Mouse (Mus musculus) testis, postnatal 14 days (tissue): ENCODE results near the gene Tcaf2.

ENCODE experiments used
- DNase-seq: peaks from one replicate; pipeline ENCODE4 v3.0.0; 2021; ENCODE audit warnings: low spot score

Gene Tcaf2

GRCm38 (mm10) chr6:42644912-42645549 is at the start of gene Tcaf2:
Tcaf2 (minus strand) TSS chr6:42645254.
- DNase-seq, result peak; percentile 81

GRCm38 (mm10) chr6:42692517-42693190 is 47.6 kb upstream of the Tcaf2 start:
- DNase-seq, result peak; percentile 73

- DNase-seq, result peak; percentile 64
Measured at GRCm38 (mm10) chr6:42692154-42692516, 47.1 kb upstream of the Tcaf2 start.

- DNase-seq, result no peak
Measured at GRCm38 (mm10) chr6:42689761-42690160, 44.7 kb upstream of the Tcaf2 start.

- DNase-seq, result no peak
Measured at GRCm38 (mm10) chr6:42687907-42688306, 42.9 kb upstream of the Tcaf2 start.

GRCm38 (mm10) chr6:42680077-42680476 is 35.0 kb upstream of the Tcaf2 start:
- no peak for DNase-seq

GRCm38 (mm10) chr6:42676011-42676410 is 31.0 kb upstream of the Tcaf2 start:
- no peak for DNase-seq

GRCm38 (mm10) chr6:42671767-42672166 is 26.7 kb upstream of the Tcaf2 start:
- DNase-seq, result no peak

GRCm38 (mm10) chr6:42667722-42668121 is 22.7 kb upstream of the Tcaf2 start:
- no peak for DNase-seq

- DNase-seq, result no peak
Measured at GRCm38 (mm10) chr6:42661739-42662138, 16.7 kb upstream of the Tcaf2 start.

GRCm38 (mm10) chr6:42634393-42634792 is 10.7 kb downstream of the Tcaf2 start:
- DNase-seq, result no peak

- DNase-seq, result no peak
Measured at GRCm38 (mm10) chr6:42631395-42631794, 13.7 kb downstream of the Tcaf2 start.

GRCm38 (mm10) chr6:42616904-42617303 is 28.1 kb downstream of the Tcaf2 start:
- DNase-seq, result no peak

GRCm38 (mm10) chr6:42612218-42612617 is 32.8 kb downstream of the Tcaf2 start:
- no peak for DNase-seq

GRCm38 (mm10) chr6:42610954-42611522 is 34.0 kb downstream of the Tcaf2 start:
- no peak for DNase-seq

- DNase-seq, result no peak
Measured at GRCm38 (mm10) chr6:42597592-42597991, 47.5 kb downstream of the Tcaf2 start, which contains the start of gene Tcaf3. Tcaf3 (minus strand) TSS chr6:42597692.

GRCm38 (mm10) chr6:42593138-42593882 is 51.7 kb downstream of the Tcaf2 start:
- DNase-seq, result no peak

GRCm38 (mm10) chr6:42586569-42586968 is 58.5 kb downstream of the Tcaf2 start:
- no peak for DNase-seq

- peak; percentile 21 for DNase-seq
Measured at GRCm38 (mm10) chr6:42583488-42583872, 61.6 kb downstream of the Tcaf2 start.

- DNase-seq, result no peak
Measured at GRCm38 (mm10) chr6:42582741-42583487, 62.1 kb downstream of the Tcaf2 start.

- DNase-seq, result no peak
Measured at GRCm38 (mm10) chr6:42578678-42579077, 66.4 kb downstream of the Tcaf2 start.

- no peak for DNase-seq
Measured at GRCm38 (mm10) chr6:42577433-42577832, 67.6 kb downstream of the Tcaf2 start.
